Mouse (Mus musculus) CD8-positive naive resting alpha-beta T cell, adult 57 days (primary cell): ENCODE results near the gene C030005K15Rik. TPM values are rescaled to one million over a fixed set of nuclear protein-coding genes. Genes with fewer than 3 reads are reported as not detected.

ENCODE experiments used
- total RNA-seq: library from RNA; stranded (reverse); gene quantifications from one replicate; pipeline ENCODE4 v1.2.4, GENCODE M21; 2023

Gene C030005K15Rik
- not detected for total RNA-seq

GRCm38 (mm10) chr10:97726655-97727054, at the start of gene C030005K15Rik:
Gene C030005K15Rik, minus strand, starts transcription at chr10:97726755.

GRCm38 (mm10) chr10:97692913-97693312, 33.6 kb downstream of the C030005K15Rik start, which contains the start of gene Ccer1:
Gene Ccer1, plus strand, starts transcription at chr10:97693059.

Other genes with a start within 250 kb of the C030005K15Rik start
- not detected for gene Dcn, start 247.1 kb downstream of the C030005K15Rik start, total RNA-seq
- gene Lum, start 161.6 kb downstream of the C030005K15Rik start, total RNA-seq, result not detected
- gene Kera, start 119.9 kb downstream of the C030005K15Rik start, total RNA-seq, result not detected
- not detected for gene Epyc, start 82.7 kb downstream of the C030005K15Rik start, total RNA-seq
- gene Ccer1, start 33.7 kb downstream of the C030005K15Rik start, total RNA-seq, result not detected